Mouse (Mus musculus) liver, embryonic 13.5 days (tissue): ENCODE results near the gene Sbno1. TPM values are rescaled to one million over a fixed set of nuclear protein-coding genes. Genes with fewer than 3 reads are reported as not detected.
"Not testable (repeated sequence)": the region's sequence is repeated elsewhere in the genome, so short reads cannot be mapped to it uniquely, and the experiment has no call there.

Experiments
- ATAC-seq: fragments of 200-750 bp; cut with Nextera tagmentation; 2 replicates; pipeline ENCODE4 v1.8.0; 2017; ENCODE audit warnings: low read depth, mild to moderate bottlenecking, moderate number of reproducible peaks, moderate library complexity
- DNase-seq: peaks from one replicate; pipeline ENCODE4 v3.0.0; 2022
- H3K27ac ChIP-seq: fragments of 300-500 bp; sonication (generic); 2 replicates; pipeline ENCODE4 v1.5.1; 2015; ENCODE audit warnings: moderate library complexity, mild to moderate bottlenecking, inconsistent platforms
- H3K27me3 ChIP-seq: fragments of 300-500 bp; sonication (generic); 2 replicates; pipeline ENCODE4 v1.6.1; 2015; ENCODE audit warnings: mild to moderate bottlenecking, inconsistent platforms
- H3K36me3 ChIP-seq: fragments of 300-500 bp; sonication (generic); 2 replicates; pipeline ENCODE4 v1.6.1; 2015; ENCODE audit warnings: mild to moderate bottlenecking, inconsistent platforms
- H3K4me1 ChIP-seq: fragments of 300-500 bp; sonication (generic); replicated peaks from 2 replicates; pipeline ENCODE4 v1.6.1; 2015; ENCODE audit warnings: inconsistent platforms
- H3K4me2 ChIP-seq: fragments of 300-500 bp; sonication (generic); 2 replicates; pipeline ENCODE4 v1.6.1; 2015; ENCODE audit warnings: inconsistent platforms, mild to moderate bottlenecking, moderate library complexity
- H3K4me3 ChIP-seq: fragments of 300-500 bp; sonication (generic); replicated peaks from 2 replicates; pipeline ENCODE4 v1.5.1; 2015; ENCODE audit warnings: mild to moderate bottlenecking, inconsistent platforms
- H3K9ac ChIP-seq: fragments of 300-500 bp; sonication (generic); 2 replicates; pipeline ENCODE4 v1.6.1; 2015; ENCODE audit warnings: mild to moderate bottlenecking, inconsistent platforms
- H3K9me3 ChIP-seq: fragments of 300-500 bp; sonication (generic); replicated peaks from 2 replicates; pipeline ENCODE4 v1.6.1; 2016; ENCODE audit warnings: inconsistent platforms
- WGBS: fragments of 180-500 bp; shearing (Covaris S2); methylation state at CpG from one replicate; pipeline ENCODE4 v1.1.7; 2015; ENCODE audit not compliant: insufficient replicate concordance; 5-methylcytosine and 5-hydroxymethylcytosine counted together
- polyA plus RNA-seq: library from polyadenylated mRNA; unstranded; fragments of >200 nt; fragmentation: Nextera tagmentation; extraction: Ambion mirVana; gene quantifications from 2 replicates; pipeline ENCODE4 v1.2.1, GENCODE M21; 2015

The Sbno1 gene
- polyA plus RNA-seq, 1 experiment from 2014 or later, result 50.7 TPM

GRCm38 (mm10) chr5:124351604-124352003 lies 74.2 kb downstream of the Sbno1 start:
- H3K27ac ChIP-seq, result peak overlapping the region; percentile 89

DNA sequence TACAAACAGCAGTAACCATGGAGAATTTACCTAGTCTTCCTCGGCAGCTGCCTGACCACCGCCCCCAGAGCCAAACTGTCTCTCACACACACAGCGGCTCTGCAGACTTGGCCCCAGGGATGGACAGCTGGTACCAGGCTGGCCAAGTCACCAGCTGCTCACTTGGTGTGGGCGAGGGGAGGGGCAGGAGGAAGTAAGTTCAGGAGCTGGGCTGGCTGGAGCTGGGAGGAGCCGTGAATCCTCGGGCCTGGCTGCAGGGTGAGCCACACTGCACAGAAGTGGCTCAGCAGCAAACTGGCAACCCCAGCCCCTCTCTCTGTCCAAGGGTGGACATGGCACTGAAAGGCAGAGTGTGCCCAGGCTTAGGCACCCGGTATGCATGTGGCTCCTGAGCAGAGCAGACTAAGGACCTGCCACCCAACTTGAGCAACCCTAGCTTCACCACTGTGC lies 74.7 kb downstream of the Sbno1 start:
- peaks cover 35% of the 10 kb centered on the region for H3K36me3 ChIP-seq
- 54% methylated on average over 7 of the region's 7 CpGs for WGBS

More at GRCm38 (mm10) chr5:124351604-124352003, 74.2 kb downstream of the Sbno1 start:
- Histone ChIP-seq H3K27me3 (no peaks in the 10 kb centered on the region), H3K4me1 (peaks cover 46% of the 10 kb centered on the region), H3K4me3 (peak overlapping the region; percentile 94; the same call in 1 of the 2 replicates), H3K9ac (peak overlapping the region; percentile 96), H3K36me3 (peaks cover 31% of the 10 kb centered on the region), H3K4me2 (peak overlapping the region; percentile 97), H3K9me3 (no peaks in the 10 kb centered on the region)
- 65% methylated on average over 3 of the region's 3 CpGs for whole genome bisulfite sequencing
- DNase-seq (no peak), ATAC-seq (no peak)

GRCm38 (mm10) chr5:124350350-124350749 lies 75.5 kb downstream of the Sbno1 start:
- no peaks in the 10 kb centered on the region for H3K9me3 ChIP-seq
- H3K4me3 ChIP-seq, result no peak overlapping the region
- peaks cover 42% of the 10 kb centered on the region for H3K4me1 ChIP-seq
- no peaks in the 10 kb centered on the region for H3K27me3 ChIP-seq
- DNase-seq, result no peak
- no peak overlapping the region for H3K4me2 ChIP-seq
- WGBS, result 86% methylated on average over 2 of the region's 2 CpGs
- H3K9ac ChIP-seq, result no peak overlapping the region
- ATAC-seq, result no peak
- peaks cover 37% of the 10 kb centered on the region for H3K36me3 ChIP-seq
- H3K27ac ChIP-seq, result peak overlapping the region; percentile 89; the same call in 1 of the 2 replicates

More for the DNA sequence above, 74.7 kb downstream of the Sbno1 start:
- H3K4me2 ChIP-seq, result peak overlapping the region; percentile 97
- peak overlapping the region; percentile 96; the same call in 1 of the 2 replicates for H3K9ac ChIP-seq
- H3K27me3 ChIP-seq, result no peaks in the 10 kb centered on the region
- H3K4me1 ChIP-seq, result peaks cover 46% of the 10 kb centered on the region
- peak overlapping the region; percentile 89 for H3K27ac ChIP-seq
- no peak for ATAC-seq
- peak; percentile 9 for DNase-seq
- H3K4me3 ChIP-seq, result no peak overlapping the region
- H3K9me3 ChIP-seq, result no peaks in the 10 kb centered on the region

- 93% methylated on average over 17 of the region's 17 CpGs for WGBS
- Histone ChIP-seq H3K36me3 (peaks cover 46% of the 10 kb centered on the region), H3K9me3 (no peaks in the 10 kb centered on the region), H3K27me3 (no peaks in the 10 kb centered on the region), H3K4me3 (no peak overlapping the region), H3K27ac (no peak overlapping the region), H3K4me1 (peaks cover 39% of the 10 kb centered on the region), H3K4me2 (no peak overlapping the region), H3K9ac (no peak overlapping the region)
- ATAC-seq, result no peak
- DNase-seq, result no peak
Observed at GRCm38 (mm10) chr5:124349196-124349595, 76.6 kb downstream of the Sbno1 start.

- Histone ChIP-seq H3K4me2 (no peak overlapping the region), H3K4me3 (no peak overlapping the region), H3K27me3 (no peaks in the 10 kb centered on the region), H3K9me3 (no peaks in the 10 kb centered on the region), H3K4me1 (no peaks in the 10 kb centered on the region), H3K27ac (no peak overlapping the region), H3K36me3 (peaks cover 27% of the 10 kb centered on the region), H3K9ac (no peak overlapping the region)
- 74% methylated on average over 8 of the region's 8 CpGs for WGBS
- no peak for DNase-seq
- no peak for ATAC-seq
Observed at GRCm38 (mm10) chr5:124342897-124343296, 82.9 kb downstream of the Sbno1 start.

DNA sequence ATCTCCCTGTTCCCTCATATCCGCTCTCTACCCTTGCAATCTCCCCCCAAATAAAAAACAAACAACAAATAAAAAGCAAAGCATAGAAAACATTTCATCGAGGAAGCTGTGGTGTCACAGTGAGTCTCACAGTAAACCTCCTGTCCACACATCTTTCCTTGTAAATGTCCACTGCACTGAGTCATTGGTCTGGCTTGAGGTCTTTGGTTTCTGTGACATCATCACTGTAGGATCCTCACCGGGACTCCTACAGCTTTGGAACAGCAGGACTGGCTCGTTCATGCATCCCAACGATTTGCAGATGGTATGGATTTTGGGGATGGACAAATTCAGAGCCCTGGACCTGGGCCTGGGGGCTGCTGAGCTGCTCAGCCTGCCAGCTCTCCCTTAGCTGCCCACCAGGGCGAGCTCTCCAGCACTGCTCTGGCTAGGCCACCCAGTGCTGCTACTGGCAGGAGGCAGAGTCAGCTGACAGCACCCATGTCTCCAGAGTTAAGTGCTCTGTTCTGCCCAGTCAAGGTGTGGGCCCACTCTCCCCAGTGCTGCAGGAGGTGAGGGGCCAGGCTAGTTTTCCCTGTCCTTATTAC lies 84.0 kb downstream of the Sbno1 start:
- H3K27ac ChIP-seq, DNase-seq, H3K27me3 ChIP-seq, H3K4me2 ChIP-seq, H3K4me1 ChIP-seq, H3K9me3 ChIP-seq, H3K4me3 ChIP-seq, H3K9ac ChIP-seq: not testable (repeated sequence)
- H3K36me3 ChIP-seq, result peaks cover 24% of the 10 kb centered on the region
- 66% methylated on average over 6 of the region's 6 CpGs for WGBS
- 0 out of 2 replicates have a peak, but pooled peaks have one; percentile 41 for ATAC-seq

GRCm38 (mm10) chr5:124338791-124339190 lies 87.0 kb downstream of the Sbno1 start:
- H3K27ac ChIP-seq, result no peak overlapping the region
- WGBS, result 75% methylated on average over 8 of the region's 8 CpGs
- H3K4me3 ChIP-seq, result no peak overlapping the region
- ATAC-seq (no peak), DNase-seq (no peak)
- H3K36me3 ChIP-seq, result peaks cover 4% of the 10 kb centered on the region; the same call in 1 of the 2 replicates
- no peak overlapping the region for H3K4me2 ChIP-seq
- H3K27me3 ChIP-seq, result no peaks in the 10 kb centered on the region
- no peak overlapping the region for H3K9ac ChIP-seq
- no peaks in the 10 kb centered on the region for H3K9me3 ChIP-seq
- H3K4me1 ChIP-seq, result no peaks in the 10 kb centered on the region

DNA sequence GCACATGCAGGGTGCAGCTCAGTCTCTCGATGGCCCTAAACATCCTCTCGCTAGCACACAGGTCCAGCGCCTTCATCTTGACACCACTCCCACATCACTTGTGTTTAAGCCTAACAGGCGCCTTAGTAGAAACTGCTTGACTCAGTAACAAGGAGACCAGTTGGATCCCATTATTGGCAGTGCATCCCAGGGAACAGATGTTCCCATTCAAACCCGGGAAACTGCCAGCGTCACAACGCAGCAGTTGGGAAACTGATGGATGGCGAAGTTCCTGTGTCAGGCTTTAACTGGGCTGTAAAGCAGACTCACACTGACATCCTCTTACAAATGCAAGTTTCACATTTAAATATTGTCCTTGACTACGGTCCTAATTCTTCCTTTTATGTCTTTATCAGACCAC lies 87.9 kb downstream of the Sbno1 start:
- Histone ChIP-seq H3K9me3 (no peaks in the 10 kb centered on the region), H3K27me3 (no peaks in the 10 kb centered on the region), H3K36me3 (peaks cover 4% of the 10 kb centered on the region; the same call in 1 of the 2 replicates), H3K27ac (no peak overlapping the region), H3K9ac (no peak overlapping the region), H3K4me2 (no peak overlapping the region), H3K4me1 (no peaks in the 10 kb centered on the region), H3K4me3 (no peak overlapping the region)
- WGBS, result 79% methylated on average over 9 of the region's 9 CpGs
- ATAC-seq, result no peak
- DNase-seq, result no peak

DNA sequence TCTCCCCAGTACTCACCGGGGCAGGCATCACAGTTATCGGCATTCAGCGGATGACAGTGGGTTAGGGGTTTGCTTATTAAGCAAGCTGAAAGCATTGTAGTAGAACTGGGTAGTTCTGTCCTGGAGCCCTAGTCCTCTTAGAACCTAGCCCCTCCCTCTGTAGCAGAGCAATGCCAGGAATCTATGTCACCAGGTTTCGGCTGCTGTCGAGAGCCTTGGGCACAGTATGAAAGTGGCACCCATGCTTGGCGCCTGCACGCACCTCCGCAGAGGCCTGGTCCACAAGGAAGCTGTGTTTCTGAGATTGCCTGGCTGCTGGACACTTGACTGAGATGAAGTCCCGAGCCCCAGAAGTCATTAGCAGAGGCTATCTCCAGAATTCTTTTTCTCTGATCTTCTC lies 88.7 kb downstream of the Sbno1 start:
- H3K27ac ChIP-seq, result no peak overlapping the region
- no peaks in the 10 kb centered on the region for H3K4me1 ChIP-seq
- H3K9me3 ChIP-seq, result no peaks in the 10 kb centered on the region
- no peak for ATAC-seq
- H3K27me3 ChIP-seq, result no peaks in the 10 kb centered on the region
- peaks cover 4% of the 10 kb centered on the region; the same call in 1 of the 2 replicates for H3K36me3 ChIP-seq
- no peak overlapping the region for H3K9ac ChIP-seq
- 83% methylated on average over 9 of the region's 9 CpGs for WGBS
- DNase-seq, result no peak
- H3K4me3 ChIP-seq, result no peak overlapping the region
- H3K4me2 ChIP-seq, result no peak overlapping the region

DNA sequence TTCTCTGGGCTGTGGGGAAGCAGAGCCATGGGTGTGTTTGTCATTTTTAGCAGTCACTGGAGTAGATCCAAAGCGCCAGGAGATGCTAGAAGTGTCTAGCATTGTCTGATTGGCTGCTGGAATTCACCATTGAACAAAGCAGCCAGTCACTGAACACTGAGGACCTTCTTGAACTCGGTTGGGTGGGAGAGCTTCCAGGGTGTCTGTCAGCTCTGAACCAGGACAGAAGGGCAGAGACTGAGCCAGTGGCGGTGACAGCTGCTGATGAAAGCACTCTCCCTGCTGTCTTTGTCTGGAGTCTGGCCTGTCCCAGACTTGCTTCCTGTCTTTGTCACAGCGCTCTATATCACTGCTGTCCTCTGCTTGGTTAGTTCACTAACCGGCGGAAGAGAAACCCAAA lies 91.4 kb downstream of the Sbno1 start:
- H3K4me3 ChIP-seq, result no peak overlapping the region
- no peak overlapping the region for H3K27ac ChIP-seq
- no peaks in the 10 kb centered on the region for H3K9me3 ChIP-seq
- no peaks in the 10 kb centered on the region for H3K4me1 ChIP-seq
- H3K36me3 ChIP-seq, result peaks cover 4% of the 10 kb centered on the region; the same call in 1 of the 2 replicates
- no peak overlapping the region for H3K4me2 ChIP-seq
- H3K27me3 ChIP-seq, result no peaks in the 10 kb centered on the region
- DNase-seq (no peak), ATAC-seq (no peak)
- WGBS, result 56% methylated on average over 6 of the region's 6 CpGs
- no peak overlapping the region for H3K9ac ChIP-seq

GRCm38 (mm10) chr5:124330086-124330485 lies 95.7 kb downstream of the Sbno1 start:
- Histone ChIP-seq H3K9ac (no peak overlapping the region), H3K27ac (no peak overlapping the region), H3K4me3 (no peak overlapping the region), H3K4me1 (peaks cover 24% of the 10 kb centered on the region), H3K4me2 (no peak overlapping the region), H3K9me3 (no peaks in the 10 kb centered on the region), H3K27me3 (no peaks in the 10 kb centered on the region), H3K36me3 (0 out of 2 replicates have a peak, but pooled peaks cover under 1% of the 10 kb centered on the region)
- 77% methylated on average over 6 of the region's 6 CpGs for WGBS
- ATAC-seq (no peak), DNase-seq (no peak)
